Mouse (Mus musculus) Patski (cell line): ENCODE measurements at regions not wholly inside any gene's neighbourhood (a gene's known extent, or its start where the extent isn't known, plus 50 kb on each side); places are given as distances from the start of the nearest gene placed in this dataset.
A peak's percentile ranks its signal among the peaks of the same experiment; 100 is the strongest.

ENCODE experiments used
- ATAC-seq: fragments of 100-300 bp; one replicate; pipeline ENCODE4 v1.8.0; 2021
- CTCF ChIA-PET: fragments of 350-600 bp; sonication (Branson Sonifier 250); formaldehyde crosslinking; loops from one replicate; lab custom pipeline; 2022; ENCODE audit warnings: inconsistent platforms; lab: Charles Lee
- POLR2A ChIA-PET: fragments of 350-600 bp; sonication (Branson Sonifier 250); formaldehyde crosslinking; loops from one replicate; lab custom pipeline; 2022; ENCODE audit warnings: antibody characterized with exemption, inconsistent platforms; lab: Charles Lee
- DNase-seq: peaks from one replicate; pipeline ENCODE4 v3.0.0-alpha.2; 2011; ENCODE audit warnings: low read depth, low spot score
- H3K27me3 ChIP-seq: fragments of 371-371 bp; one replicate; pipeline ENCODE4 v1.5.1; 2021
- CTCF ChIP-seq: fragments of 100-300 bp; IDR thresholded peaks from one replicate; pipeline ENCODE4 v1.5.1; 2021
- in situ Hi-C: fragments of 300-500 bp; cut with MboI; formaldehyde crosslinking; loops from 3 replicates; pipeline ENCODE4 v1.11.1; 2018; ENCODE audit warnings: low pct_unique_long_range_greater_than_20kb, mixed read lengths

DNA sequence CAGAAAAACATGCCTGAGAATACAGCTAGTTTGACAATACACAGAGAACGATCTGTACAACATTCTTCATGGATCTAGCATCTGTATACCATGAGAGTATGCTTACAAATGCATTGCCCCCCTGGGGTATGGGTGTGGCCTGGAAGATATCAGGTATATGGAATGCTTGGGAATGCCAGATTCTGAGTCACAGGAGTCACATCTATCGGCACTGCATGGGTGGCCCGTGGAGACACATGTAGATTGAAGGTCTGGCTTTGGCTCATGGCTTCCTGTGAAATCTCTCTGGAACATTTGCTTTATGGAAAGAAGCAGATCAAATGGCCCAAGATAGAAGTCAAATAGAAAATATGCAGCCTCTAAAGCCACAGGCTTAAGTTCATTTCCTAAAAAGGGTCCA, 59.6 kb downstream of the Kcne4 start:
- in situ Hi-C loops: no loop called here
- CTCF ChIA-PET: interaction anchor here (2.0 kb wide), 1 partner anchor 13 kb away, joined by 5 read pairs; no protein-coding TSS in a partner anchor
- DNase-seq (no peak), ATAC-seq (no peak)
- no peaks in the 10 kb centered on the region for H3K27me3 ChIP-seq
- POLR2A ChIA-PET: no interaction called here
- TF ChIP-seq CTCF: no peak

DNA sequence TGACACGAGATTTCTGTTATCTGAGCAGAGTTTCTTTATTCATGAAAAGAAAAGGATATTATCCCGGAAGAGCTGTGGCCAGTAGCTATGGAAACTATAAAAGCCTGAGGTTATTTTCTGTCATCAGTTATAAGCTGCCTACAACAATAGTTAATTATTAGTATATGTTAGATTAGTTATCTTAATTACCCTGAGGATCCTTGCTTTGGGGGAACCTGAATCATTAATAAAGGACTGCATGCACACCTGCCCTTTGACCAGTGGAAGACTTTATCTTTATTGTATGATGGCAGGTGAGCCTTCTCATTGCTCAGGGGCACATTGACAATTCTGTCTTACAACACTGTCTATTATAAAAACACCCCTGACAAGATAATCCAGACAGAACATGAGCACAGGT, 62.7 kb downstream of the Kcne4 start:
- in situ Hi-C loops: no loop called here
- H3K27me3 ChIP-seq: no peaks in the 10 kb centered on the region
- DNase-seq: no peak
- ChIA-PET CTCF (no interaction called here), POLR2A (no interaction called here)
- ATAC-seq: no peak
- no peak for TF ChIP-seq CTCF

DNA sequence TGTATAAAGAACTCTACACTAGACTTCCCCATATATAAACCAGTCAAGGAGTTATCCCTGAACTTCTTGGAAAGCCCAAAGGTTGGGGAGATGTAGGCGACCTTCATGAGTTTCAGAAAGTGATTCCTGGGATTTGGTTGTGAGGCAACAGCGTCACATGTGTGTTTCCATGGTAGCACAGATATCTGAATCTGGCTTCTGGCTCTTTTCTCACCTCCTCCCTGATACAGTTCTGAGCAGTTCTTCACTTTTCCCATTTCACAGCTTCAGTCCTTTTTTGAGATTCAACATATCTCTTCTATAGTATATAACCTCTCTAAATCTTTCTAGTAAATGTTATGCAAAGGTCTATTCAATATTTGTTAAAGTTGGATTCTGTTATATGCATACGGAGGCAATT, 65.9 kb downstream of the Kcne4 start:
- TF ChIP-seq CTCF: no peak
- H3K27me3 ChIP-seq: no peaks in the 10 kb centered on the region
- CTCF ChIA-PET: no interaction called here
- DNase-seq (no peak), ATAC-seq (no peak)
- POLR2A ChIA-PET: no interaction called here
- in situ Hi-C loops: no loop called here

DNA sequence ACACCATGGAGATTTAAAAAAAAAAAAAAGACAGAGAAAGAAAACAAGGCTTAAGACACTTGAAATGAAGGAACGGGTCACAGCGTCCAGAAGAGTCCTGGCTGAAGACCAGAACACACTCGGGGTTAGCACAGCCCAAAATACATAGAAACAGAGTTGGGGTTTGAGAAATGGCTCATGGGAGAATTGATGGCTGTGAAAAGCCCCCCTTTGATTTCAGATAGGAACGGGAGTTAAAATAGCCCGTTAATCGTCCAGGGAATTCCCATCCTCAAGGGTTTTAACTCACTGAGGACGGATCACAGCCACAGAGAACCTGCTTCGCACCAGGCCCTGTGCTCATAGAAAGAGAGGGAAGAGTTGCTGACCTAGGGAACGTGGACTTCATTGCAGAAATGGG, 72.7 kb downstream of the Kcne4 start:
- no peak for DNase-seq
- in situ Hi-C loops: no loop called here
- no peak for TF ChIP-seq CTCF
- ChIA-PET POLR2A (interaction anchor here (0.7 kb wide), 1 partner anchor 25 kb away, joined by 4 read pairs; no protein-coding TSS in a partner anchor), CTCF (no interaction called here)
- H3K27me3 ChIP-seq: no peaks in the 10 kb centered on the region
- no peak for ATAC-seq

DNA sequence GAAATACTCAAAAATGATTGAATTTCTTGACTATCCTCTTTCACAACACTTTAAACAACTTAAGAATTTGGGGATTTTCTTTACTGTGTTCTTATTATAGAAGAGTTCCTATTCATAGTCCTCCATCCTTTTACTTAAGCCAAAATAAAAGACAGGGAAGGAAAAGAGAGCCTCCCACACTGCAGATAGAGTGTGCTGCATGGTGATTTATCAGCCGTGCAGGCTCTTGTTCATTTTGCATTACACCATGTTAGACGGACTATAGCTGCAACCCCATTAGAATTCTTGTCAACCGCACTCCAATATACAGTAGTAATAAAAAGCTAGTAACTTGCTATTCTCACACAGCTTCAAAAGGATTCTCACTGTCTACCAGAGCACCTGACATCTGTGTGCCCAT, 74.8 kb downstream of the Kcne4 start:
- no peak for TF ChIP-seq CTCF
- POLR2A ChIA-PET: no interaction called here
- DNase-seq (no peak), ATAC-seq (no peak)
- CTCF ChIA-PET: no interaction called here
- in situ Hi-C loops: no loop called here
- H3K27me3 ChIP-seq: no peaks in the 10 kb centered on the region

DNA sequence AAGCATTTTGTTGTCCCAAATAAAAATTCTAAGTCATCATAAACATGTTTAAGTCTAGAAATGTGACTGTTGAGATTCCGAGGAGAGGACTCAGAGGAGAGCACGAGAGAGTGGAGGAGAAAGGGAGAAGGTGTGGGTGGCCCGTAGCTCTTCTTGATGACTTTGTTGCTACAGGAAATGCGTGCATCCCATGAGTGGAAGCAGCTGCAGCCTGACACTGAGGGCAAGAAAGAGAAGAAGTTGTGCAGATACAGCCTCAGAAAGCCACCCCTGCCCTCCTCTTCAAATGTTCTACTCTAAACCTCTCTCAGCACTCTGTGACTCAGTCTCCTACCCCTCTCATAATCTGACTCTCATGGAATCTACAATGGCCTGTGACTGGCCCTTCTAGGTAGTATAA, 77.7 kb downstream of the Kcne4 start:
- ChIA-PET CTCF (interaction anchor here (1.8 kb wide), 1 partner anchor 11 kb away, joined by 5 read pairs; no protein-coding TSS in a partner anchor), POLR2A (no interaction called here)
- in situ Hi-C loops: no loop called here
- H3K27me3 ChIP-seq: no peaks in the 10 kb centered on the region
- DNase-seq: no peak
- ATAC-seq: no peak
- no peak for TF ChIP-seq CTCF

DNA sequence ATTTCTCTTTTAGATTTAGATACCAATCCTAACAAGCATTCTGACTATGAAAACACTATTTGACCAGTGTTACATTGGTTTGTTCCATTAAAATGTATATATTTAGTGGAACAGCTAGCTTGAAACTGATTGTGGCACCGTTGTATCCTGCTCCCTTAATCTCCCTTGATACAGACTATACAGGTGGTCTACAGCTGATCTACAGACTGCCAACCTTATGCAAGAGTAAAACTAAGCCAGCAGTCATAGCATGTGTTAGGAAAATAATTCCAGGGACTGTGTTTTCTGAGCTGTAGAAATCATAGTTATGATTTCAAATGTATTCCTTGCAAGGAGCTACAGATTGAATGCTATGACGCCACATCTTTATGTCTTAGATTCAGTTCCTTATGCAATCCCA, 78.6 kb downstream of the Kcne4 start:
- CTCF ChIA-PET: no interaction called here
- POLR2A ChIA-PET: interaction anchor here (0.6 kb wide), 1 partner anchor 9 kb away, joined by 5 read pairs; no protein-coding TSS in a partner anchor
- in situ Hi-C loops: no loop called here
- H3K27me3 ChIP-seq: no peaks in the 10 kb centered on the region
- no peak for TF ChIP-seq CTCF
- DNase-seq (no peak), ATAC-seq (no peak)

DNA sequence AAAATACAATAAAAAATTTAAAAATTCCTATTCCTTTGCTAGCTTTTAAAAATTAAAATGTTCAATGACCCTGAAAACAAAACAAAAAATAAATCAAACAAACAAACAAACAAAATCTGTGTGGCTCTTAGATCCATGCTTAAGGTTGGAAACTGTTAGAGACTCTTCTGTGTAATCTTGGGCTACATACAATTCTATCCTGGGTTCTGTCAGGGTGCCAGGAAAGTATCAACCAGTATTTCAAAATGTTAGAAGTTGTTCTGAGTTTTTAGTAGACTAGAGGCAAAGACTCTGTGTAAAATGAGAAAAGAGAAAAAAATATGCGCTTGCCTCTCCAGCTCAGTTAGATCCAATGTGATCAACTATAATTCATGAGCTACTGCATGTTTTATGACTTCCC, 91.0 kb downstream of the Kcne4 start:
- in situ Hi-C loops: no loop called here
- CTCF ChIA-PET: interaction anchor here (0.9 to 2.7 kb wide), 8 partner anchors 9 to 183 kb away, joined by 3 to 10 read pairs (median 4); no protein-coding TSS in a partner anchor
- peak; percentile 17 for ATAC-seq
- no peak for TF ChIP-seq CTCF
- DNase-seq: no peak
- POLR2A ChIA-PET: no interaction called here
- H3K27me3 ChIP-seq: no peaks in the 10 kb centered on the region

DNA sequence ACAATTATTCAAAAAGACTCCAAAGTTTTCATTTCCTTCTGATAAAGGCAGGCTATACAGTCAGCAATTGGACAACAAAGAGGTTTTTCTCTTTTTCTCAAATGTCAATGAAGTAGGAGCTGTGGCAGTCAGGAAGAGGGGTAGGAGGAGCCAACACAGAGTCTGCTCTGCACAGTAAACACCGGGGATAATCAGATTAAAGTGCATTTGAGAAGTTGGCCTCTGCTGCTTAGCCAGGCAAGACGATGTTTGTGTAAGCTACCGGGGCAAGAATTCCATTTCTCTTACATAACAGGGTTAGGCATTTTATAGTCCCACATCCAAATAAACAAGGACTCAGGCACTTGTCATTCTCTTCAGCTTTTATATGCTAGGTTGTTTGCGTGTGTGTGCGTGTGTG, 91.4 kb downstream of the Kcne4 start:
- in situ Hi-C loops: no loop called here
- no peak for TF ChIP-seq CTCF
- peak; percentile 63 for DNase-seq
- H3K27me3 ChIP-seq: no peaks in the 10 kb centered on the region
- POLR2A ChIA-PET: no interaction called here
- peak; percentile 97 for ATAC-seq
- CTCF ChIA-PET: interaction anchor here (0.9 to 2.7 kb wide), 8 partner anchors 9 to 183 kb away, joined by 3 to 10 read pairs (median 4); no protein-coding TSS in a partner anchor

DNA sequence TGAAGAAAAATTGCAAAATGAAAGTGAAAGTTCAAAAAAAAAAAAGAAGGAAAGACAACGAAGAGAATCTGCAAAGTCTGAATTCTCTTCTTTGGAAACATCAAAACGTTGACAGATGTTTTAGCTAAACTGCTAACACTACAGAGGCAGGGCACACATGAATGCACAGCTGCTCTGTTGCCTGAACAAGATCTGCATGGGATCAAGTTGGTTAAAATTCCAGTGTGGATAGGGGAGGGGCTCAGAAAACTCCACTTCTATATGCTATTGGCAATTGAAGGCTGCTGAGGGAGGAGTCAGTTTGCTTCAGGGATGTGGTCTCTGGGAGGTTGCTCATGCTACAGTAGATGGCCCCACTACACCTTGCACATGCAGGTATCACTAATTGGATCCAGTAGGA, 97.2 kb downstream of the Kcne4 start:
- H3K27me3 ChIP-seq: no peaks in the 10 kb centered on the region
- CTCF ChIA-PET: no interaction called here
- POLR2A ChIA-PET: no interaction called here
- ATAC-seq: no peak
- in situ Hi-C loops: no loop called here
- DNase-seq: no peak
- no peak for TF ChIP-seq CTCF

DNA sequence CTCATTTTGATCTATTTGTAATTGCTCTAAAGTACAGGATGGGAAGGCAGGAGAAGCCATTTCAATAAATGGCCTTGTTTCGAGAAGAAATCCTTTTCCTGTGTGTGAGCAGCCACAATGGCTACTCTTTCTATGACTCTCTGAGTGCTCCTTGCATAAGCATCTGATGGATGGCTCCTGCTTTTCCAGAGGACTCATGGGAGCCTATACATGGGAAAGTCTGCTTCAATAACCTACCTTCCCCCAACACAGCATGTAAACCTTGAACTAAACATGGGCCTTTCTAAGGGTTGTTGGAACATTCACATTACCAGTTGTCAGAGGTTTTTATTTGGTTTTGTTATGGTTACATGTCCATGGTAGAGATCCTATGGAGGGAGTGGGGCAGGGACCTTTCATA, 103.3 kb downstream of the Kcne4 start:
- ChIA-PET CTCF (interaction anchor here (1.2 kb wide), 1 partner anchor 9 kb away, joined by 3 read pairs; no protein-coding TSS in a partner anchor), POLR2A (no interaction called here)
- DNase-seq: no peak
- no peaks in the 10 kb centered on the region for H3K27me3 ChIP-seq
- no peak for ATAC-seq
- in situ Hi-C loops: no loop called here
- no peak for TF ChIP-seq CTCF

DNA sequence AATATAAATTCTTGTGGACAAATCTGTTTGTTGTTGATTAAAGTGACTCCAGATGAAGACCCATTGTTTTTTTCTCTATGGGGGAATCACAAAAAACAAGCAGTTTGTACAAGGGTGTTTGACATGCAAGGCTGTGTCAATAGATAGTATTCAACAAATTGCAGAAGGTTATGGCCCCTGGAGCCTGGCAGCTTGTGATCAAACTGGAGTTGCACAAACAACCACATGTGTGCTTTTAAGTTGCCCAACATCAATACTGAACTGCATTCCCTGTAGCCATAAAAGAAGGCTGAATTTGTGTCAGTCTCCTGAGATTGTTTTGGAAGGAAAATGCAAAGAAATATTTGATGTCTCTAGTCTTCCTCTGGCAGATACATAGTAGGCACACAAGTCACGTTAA, 113.4 kb downstream of the Kcne4 start:
- in situ Hi-C loops: no loop called here
- POLR2A ChIA-PET: no interaction called here
- no peak for TF ChIP-seq CTCF
- H3K27me3 ChIP-seq: no peaks in the 10 kb centered on the region
- CTCF ChIA-PET: no interaction called here
- ATAC-seq (no peak), DNase-seq (no peak)
